Mouse (Mus musculus) hindlimb bud, embryonic 11.5 days (tissue): Measurements from ENCODE around the gene Vmn1r112.
"Not testable (repeated sequence)": the region's sequence is repeated elsewhere in the genome, so short reads cannot be mapped to it uniquely, and the experiment has no call there.

Experiments used
- DNase-seq: peaks from one replicate; pipeline ENCODE4 v3.0.0-alpha.2; 2012; ENCODE audit warnings: low read depth, low spot score; ENCODE audit errors: extremely low spot score

The Vmn1r112 gene

GRCm38 (mm10) chr7:20770885-20771284 is at the start of gene Vmn1r112:
Gene Vmn1r112 (plus strand): TSS chr7:20771185.
- not testable (repeated sequence) for DNase-seq

DNA sequence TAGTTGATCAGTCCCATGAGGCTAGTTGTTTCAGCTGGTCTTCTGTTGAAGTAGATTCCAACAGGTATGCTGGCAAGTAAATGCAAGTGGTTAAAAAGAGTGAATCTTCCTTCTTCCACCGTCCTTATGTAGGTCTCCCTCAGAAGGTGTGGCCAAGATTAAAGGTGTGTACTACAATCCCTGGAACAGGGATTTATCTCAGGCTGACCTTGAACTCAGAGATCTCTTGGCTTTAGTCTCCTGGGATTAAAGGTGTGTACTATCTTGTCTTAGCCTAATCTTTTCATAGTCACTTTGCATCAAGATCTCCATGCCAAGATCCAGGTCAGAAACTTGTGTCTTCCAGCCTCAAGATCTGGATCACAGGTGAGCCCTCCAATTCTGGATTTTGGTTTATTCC is 40.5 kb upstream of the Vmn1r112 start, which contains the start of gene Gm10668:
Gene Gm10668 (minus strand): TSS at position 101 of the 400 bp plus-strand sequence.
- not testable (repeated sequence) for DNase-seq

DNA sequence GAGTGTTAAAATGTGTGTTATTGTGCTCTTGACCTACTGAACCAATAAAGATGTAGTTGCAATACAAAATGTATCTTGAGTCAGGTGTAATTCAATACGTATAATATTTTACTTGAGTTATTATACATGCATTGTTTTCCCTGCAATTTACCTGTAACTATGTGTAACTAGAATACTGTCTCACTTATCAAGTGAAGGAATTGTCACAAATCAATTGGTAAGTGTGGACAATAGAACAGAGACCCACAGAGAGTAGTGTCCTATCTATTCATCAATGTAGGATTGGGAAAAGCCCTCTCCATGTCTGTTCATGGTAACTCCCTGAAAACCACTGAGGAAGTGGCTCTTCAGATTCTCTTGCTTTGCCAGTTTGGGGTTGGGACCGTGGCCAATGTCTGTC is 16.0 kb downstream of the Vmn1r112 start, which contains the start of gene Vmn1r113:
Gene Vmn1r113 (plus strand): TSS at position 301 of the 400 bp plus-strand sequence.
- DNase-seq: not testable (repeated sequence)

DNA sequence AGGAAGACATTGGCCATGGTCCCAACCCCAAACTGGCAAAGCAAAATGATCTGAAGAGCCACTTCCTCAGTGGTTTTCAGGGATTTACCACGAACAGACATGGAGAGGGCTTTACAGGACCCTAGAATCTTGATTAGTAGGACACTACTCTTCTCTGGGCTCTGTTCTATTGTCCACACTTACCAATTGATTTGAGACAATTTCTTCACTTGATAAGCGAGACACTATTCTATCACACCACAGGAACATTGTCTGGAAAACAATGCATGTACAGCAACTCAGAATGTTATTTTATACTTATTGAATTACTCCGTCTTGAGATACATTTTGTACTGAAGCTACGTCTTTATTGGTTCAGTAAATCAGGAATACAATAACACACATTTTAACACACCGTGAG is 41.1 kb downstream of the Vmn1r112 start, which contains the start of gene Vmn1r114:
Gene Vmn1r114 (minus strand): TSS at position 101 of the 400 bp plus-strand sequence.
- DNase-seq: not testable (repeated sequence)
